Mouse (Mus musculus) cortical plate, adult 2 months (tissue): ENCODE results near the gene Vdr.

Experiments used
- CTCF ChIP-seq: fragments of 200-500 bp; IDR thresholded peaks from 2 replicates; pipeline ENCODE4 v1.5.1; 2011; ENCODE audit warnings: mild to moderate bottlenecking, control low read depth, low read length; ENCODE audit not compliant: insufficient read depth; ENCODE audit errors: extremely low read depth
- POLR2A ChIP-seq: fragments of 200-500 bp; IDR thresholded peaks from 2 replicates; pipeline ENCODE4 v1.6.1; 2011; ENCODE audit warnings: mild to moderate bottlenecking, low read length, control low read depth; ENCODE audit not compliant: insufficient read depth; ENCODE audit errors: extremely low read depth

DNA sequence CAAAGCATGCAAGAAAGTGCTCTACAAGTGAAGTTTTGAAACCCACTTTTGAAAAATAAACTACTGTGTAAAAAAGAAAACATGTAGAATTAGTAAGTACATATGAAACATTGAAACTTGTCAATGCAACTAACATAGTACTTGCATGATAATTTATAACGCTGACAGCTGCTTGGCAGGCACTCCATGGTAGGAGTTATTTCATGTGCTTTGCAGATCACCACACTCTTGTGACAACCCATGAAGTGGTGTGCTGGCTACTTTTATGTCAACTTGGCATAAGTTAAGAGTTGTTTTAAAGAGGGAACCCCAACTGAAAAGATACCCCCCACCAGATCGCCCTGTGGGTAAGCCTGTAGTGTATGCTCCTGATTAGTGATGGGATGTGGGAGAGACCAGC is 12.0 kb upstream of the Vdr start:
- TF ChIP-seq CTCF: no peak
- no peak for TF ChIP-seq POLR2A
